Mouse (Mus musculus) erythroid progenitor cell, adult 5-6 weeks (primary cell): ENCODE data around the gene Mylk4. TPM values are rescaled to one million over a fixed set of nuclear protein-coding genes. Genes with fewer than 3 reads are reported as not detected.

Experiments used
- ATAC-seq: replicated peaks from 2 replicates; pipeline ENCODE4 v1.8.0; 2016; ENCODE audit warnings: moderate number of reproducible peaks, mild to moderate bottlenecking, moderate TSS enrichment, inconsistent platforms; ENCODE audit not compliant: poor library complexity, low FRiP score, severe bottlenecking
- total RNA-seq, 2 experiments: library from RNA; stranded (forward) in 1 of 2; stranded (reverse) in 1 of 2; fragments of 150-400 nt in 1 of 2; fragments of 186-747, 209-891 nt in 1 of 2; gene quantifications; 2 replicates each; pipeline versions ENCODE4 v1.2.3 to v1.2.4; 2015 to 2017; ENCODE audit warnings: low replicate concordance in 2 of 2

Mylk4 gene
- not detected in 2 replicates for total RNA-seq (2015; ENCODE audit: low replicate concordance)
- not detected in 2 replicates for total RNA-seq (2017; ENCODE audit: low replicate concordance)

DNA sequence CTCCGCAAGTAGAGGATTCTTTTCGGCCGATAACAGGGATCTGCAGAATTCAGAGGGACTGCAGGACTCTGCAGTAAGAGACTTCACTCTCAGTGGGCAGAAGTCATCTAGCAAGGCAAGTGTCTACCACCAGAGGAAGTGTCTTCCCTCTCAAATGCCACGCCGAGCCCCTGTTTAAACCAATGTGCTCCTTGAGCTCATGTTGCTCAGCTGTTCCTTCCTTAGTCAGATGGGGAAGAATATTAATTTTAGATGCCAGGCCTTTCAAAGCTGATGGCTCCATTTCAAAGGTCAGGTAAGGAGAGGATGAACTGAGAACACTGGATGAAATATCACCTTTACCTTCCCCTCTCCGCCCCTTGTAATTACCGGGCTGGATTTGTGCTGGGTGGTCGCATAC lies at the start of gene Mylk4:
Gene Mylk4 (minus strand): TSS at position 139 of the 400 bp plus-strand sequence.
- no peak for ATAC-seq

DNA sequence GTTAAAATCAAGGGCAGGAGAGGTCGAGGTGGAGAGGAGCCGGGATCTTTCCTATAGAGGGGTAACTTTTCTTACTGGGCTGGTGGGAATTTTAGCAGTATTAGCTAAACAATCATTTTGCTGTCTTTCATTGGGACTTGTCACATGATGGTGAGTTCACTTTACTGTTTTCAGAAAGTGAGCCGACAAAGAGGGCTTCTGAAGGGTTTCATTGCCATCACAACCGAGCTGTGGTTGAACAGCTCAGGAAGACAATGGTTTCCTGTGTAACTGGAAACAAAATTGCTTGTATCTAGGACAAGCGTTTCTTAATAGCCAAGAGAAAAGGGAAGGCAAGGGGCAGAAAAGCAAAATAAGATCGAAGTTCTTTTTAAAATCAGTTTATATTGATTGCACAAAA lies 49.5 kb upstream of the Mylk4 start:
- ATAC-seq: no peak

DNA sequence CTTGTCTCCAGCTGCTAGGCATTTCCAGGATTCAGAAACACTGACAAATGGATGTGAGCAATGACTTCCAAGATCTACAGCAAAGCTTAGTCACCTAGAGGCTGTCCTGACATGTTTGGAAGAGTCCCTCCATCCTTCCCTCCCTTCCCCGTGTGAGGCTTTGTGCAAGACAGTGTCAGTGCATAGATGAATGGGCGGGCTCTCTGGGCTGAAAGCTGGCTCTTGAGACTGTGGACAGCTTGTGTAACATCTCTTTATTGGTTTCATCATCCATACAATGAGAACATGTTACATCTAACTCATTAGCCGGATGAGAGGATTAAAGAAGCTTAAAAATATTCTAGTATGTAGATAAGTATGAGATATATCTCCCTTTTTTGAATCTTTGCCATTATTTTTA lies 49.0 kb upstream of the Mylk4 start:
- ATAC-seq: no peak

DNA sequence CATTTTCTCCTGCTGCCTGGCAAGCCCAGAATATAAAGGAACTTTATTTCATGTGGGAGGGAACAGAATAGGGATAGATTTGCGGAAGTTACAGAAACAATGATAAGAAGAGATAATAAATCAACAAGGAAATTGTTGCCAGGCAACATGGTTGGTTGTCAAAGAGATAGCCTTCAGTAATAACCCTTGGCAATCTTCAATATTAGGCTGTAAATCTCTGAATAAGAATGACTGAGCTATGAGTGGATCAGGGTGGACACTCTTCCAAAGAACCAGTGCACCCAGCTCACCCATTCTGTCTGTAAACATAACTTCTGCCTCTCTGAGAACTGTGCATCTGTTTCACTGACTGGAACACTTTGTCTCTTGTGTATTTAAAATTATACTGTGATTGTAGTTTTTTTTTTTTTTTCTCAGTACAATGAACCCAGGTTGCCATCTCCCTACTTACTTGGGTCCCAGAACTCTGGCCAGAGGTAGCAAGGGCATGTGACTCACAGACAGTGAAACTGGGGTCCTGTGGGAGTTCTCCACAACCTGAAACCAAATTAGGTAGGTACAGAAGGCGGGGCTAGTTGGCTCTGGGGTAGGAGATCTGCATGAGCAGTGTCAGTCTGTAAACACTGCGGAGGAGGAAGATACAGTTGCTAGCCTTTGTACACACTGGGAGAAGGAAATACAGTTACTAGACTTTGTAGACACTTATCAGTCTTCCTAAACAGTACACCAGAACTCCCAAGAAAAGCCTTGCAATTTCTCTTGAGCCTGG lies 47.9 kb upstream of the Mylk4 start:
- ATAC-seq: no peak

DNA sequence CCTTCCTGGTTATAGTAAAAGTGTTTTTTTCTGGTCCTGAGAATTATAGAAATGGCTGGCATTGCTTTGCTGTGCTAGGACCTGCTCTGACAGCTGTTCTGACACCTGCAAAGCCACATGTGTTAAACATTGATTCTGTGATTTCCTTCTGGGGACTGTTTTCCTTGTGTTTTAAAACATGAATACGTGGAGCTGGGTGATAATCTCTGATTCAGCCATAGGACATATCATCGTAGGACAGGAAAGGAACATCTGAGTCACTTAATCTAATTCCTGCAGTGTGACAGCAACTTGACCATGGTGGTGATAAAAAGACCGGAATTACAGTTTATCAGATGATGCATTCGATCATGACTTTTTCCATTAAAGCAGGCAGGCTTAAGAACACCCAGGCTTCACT lies 45.1 kb upstream of the Mylk4 start:
- no peak for ATAC-seq

DNA sequence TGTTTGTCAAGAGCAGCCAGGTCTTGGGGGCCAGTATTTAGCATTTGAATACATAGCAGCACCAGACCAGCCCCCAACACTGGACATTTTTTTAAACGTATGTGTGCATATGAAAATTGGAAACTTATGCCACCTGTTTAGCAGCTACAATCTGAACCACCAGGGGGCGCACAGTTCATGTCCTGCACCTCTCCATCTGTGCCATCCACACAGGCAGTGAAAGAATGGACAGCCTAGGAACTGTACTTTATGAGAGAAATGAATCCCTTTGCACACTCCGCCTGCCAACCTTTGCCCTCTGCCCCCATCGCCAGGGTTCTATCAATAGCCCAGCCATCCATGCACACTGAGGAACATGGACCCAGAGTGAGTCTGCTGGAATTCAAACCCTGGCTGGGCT lies 44.2 kb upstream of the Mylk4 start:
- peak; percentile 75; the same call in 1 of the 2 replicates for ATAC-seq

DNA sequence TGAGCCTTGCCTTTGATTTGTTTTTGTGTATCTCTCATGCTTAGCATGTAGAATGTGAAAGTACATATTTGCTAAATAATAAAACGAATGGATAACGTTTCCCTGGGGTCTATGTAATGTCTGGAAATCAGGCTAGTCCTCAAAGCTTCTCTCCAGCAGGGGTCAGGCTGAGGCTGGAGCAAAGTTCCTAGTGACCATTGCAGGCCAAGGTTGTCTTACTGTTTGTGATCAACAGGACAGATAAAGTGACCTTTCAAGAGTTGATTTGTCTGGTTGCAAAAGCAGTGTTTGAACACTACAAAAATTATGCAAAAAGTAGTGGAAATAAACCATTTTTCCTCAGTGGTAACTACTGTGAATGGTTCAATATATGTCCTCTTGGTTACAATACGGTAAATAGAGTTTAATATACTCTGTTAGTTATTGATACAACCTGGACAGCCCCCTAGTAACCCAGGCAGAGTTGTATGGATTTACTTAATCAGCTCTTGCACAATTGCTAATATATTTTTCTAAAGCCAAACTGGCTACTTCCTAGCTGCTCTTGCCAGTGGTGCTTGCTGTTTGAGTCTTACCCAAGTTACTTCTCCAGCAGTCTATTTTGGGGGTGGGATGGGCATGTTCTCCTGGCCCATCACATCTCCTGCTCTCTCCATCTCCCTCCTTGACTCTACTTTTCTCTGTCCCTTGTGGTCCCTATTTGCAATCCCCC lies 43.5 kb upstream of the Mylk4 start:
- ATAC-seq: no peak

DNA sequence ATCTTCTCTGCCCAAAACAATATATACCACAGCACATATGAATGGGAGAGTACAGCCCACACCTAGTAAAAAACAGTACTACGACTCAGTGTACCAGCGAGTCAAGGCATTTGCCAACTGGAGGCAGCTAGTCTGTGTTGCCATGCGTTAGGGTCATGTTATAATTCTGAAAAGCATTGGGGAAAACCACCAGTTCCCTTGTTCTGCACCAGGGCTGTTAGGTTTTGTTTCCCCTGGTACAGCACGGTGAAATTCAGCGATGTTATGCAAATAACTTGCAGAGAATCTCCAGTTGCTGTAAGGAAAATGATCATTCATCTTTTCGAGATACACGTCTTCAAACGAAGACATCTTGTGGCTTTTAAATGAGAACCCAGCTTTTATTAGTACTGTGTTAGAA lies 41.8 kb upstream of the Mylk4 start:
- no peak for ATAC-seq

DNA sequence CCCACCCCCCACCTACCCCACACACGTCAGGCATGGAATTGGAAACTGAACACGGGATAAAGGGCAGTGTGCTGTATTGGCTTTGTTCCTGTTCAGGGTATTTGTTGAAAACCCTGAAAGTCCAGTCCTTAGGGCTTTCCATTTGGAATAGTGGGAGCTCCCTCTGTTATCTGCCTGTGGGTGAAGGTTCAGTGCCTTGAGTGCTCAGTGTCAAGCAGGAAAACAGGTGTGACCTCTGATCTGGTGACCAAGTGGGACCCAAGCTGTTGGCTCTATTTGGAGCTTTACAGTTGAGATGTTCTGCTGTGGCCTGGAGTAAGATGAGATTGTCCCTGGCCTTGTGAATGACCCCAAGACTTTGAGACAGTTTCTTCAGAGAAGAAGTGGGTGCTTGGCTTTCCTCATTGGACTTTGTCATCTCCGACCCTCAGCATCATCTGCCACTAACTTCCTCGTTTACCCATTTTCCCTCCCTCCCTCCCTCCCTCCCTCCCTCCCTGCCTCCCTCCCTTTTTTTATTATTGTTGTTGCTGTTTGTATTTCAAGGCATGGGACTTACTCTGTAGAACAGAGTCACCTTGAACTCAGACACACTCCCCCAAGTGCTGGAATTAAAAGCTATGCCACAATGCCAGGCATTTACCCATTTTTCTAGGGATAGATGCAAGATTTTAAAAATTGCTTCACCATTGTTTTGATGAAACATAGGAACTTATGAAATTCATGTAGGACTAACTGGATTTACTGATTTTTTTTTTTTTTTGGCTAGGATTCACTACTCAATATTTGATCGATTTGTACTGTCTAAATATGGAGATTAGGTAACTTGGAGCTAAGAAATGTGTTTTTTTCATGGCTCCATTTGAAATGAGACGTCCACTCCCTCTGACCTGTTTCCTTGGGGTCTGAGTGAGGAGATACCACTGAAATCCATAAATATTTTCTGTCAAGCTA lies 40.9 kb upstream of the Mylk4 start:
- ATAC-seq: no peak

DNA sequence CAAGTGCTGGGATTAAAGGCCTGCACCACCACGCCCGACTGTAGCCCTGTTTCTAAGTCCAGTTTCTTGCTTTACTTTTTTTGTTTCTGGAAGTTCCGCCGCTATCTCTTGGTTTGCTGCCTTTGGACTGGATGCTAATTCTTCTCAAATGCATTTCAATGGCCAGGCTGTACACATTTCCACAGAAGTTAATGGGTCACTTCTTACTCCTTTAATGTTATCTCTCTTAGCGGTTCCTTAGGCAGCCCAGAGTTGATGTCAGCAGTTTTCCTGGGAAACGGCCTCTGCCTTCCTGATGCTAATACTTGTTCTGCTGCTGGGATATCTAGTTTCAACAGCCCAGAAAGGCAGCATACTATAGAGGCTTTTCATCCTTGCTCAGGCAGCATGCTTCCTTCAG lies 39.4 kb upstream of the Mylk4 start:
- ATAC-seq: no peak

DNA sequence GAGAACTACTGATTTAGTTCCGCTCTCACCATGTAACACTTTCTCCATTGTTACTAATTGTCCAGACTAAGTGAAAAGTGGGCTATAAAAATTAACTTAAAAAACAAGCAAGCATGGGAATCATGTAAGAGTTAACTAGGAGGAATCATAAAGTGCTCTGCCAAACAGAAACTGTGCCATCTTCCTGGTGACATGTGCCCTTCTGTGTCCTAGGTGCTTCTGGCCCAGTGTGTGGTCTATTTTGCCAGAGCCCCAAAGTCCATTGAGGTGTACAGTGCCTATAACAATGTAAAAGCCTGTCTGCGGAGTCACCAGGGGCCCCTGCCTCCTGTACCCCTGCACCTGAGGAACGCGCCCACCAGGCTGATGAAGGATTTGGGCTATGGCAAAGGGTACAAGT lies 37.9 kb upstream of the Mylk4 start:
- ATAC-seq: no peak

DNA sequence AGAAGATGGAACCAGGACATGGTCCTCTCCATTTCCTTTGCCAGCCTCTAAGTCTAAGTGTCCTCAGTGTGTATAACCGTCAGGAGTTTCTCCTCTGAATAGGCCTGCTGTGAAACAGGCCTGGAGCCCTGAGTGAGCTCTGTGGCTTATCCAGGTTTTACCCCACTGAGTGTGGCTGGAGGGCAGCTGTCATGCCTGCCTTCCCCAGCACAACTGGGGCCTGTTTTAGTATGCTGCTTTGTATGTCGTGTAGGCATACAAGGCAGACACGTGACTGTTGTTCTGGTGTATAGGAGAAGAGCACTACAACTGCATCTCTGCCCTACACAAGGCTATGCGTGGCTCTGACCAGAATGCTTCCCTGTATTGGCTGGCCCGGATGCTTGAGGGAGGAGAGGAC lies 36.2 kb upstream of the Mylk4 start:
- ATAC-seq: no peak

DNA sequence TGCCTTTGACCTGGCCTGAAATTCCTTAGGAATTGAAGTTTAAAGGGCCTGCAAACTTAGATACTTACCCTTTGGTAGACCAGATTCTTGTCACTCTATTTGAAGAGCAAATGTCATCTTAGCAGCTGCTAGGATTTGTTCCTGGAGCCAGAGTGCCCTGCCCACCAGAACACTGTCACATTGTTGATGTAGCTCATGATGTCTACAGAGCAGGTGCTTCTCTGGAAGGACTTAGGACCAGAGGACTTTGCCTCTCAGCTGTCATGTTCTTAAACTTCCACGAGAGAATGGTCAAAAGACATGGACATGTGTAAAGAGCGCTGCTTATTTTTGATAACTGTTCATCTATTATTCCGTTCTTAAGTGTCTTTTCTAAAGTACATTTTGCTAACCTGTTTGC lies 35.5 kb upstream of the Mylk4 start:
- ATAC-seq: no peak

DNA sequence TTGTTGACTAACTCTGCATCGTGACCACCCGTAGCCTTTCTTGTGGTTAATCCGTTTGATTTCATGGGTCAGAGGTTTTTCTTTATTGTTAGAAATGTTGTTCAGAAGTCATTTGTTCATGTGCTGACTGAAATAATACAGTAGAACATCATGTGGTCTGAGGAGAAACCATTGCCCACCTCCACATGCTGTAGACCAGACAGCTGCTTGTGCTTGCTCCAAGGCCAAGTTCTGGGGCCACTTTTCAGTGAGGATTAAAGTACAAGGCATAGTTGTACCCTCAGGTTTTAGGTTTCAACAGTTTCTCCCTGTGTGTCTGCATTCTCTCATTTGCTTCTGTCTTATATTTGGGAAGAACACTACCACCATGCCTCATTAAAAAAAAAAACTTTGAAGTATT lies 23.9 kb upstream of the Mylk4 start:
- ATAC-seq: no peak

DNA sequence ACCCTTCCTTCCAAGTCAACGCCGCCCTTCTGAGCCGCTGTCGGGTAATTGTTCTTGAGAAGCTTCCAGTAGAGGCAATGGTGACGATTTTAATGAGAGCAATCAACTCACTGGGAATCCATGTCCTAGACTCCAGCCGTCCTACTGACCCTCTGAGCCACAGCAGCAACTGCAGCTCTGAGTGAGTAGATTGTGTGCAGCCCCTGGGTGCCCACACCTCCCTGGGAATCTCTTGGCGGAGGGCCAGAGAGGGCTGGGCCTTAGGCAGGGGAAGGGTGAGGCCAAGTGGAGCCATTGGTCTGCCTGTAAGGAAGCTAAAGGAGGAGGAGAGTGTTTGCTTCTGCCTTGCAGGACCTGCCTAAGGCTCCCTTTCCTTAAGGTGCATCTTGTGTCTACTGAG lies 23.1 kb upstream of the Mylk4 start:
- ATAC-seq: no peak

DNA sequence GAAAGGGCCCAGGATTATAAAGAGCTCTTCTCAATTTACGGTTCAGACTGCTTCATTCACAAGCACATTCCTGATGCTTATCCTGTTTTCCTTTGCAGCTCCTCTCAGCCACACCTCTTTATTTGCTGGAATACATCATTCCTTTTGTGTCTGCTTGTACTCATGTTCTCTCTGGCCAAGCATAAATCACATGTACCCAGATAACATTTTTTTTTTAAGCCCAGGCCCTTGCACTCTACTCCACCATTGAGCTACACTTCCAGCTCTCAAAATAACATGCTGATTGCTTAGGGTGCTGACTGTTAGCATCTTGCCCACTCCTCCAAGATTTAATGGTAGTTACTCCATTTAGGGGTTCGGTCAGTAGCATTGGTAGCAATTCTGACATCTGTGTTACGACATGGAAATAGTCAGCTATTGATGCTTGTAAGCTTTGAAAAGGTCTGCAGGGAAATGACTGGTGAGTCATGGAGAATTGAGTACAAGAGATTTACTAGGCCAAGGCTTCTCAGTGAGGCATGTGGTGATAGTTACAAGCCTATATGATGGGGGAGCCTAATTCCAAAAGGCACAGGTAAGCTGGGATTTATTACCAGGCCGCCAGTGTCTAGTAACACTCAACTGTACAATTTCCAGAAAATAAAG lies 20.1 kb upstream of the Mylk4 start:
- no peak for ATAC-seq

DNA sequence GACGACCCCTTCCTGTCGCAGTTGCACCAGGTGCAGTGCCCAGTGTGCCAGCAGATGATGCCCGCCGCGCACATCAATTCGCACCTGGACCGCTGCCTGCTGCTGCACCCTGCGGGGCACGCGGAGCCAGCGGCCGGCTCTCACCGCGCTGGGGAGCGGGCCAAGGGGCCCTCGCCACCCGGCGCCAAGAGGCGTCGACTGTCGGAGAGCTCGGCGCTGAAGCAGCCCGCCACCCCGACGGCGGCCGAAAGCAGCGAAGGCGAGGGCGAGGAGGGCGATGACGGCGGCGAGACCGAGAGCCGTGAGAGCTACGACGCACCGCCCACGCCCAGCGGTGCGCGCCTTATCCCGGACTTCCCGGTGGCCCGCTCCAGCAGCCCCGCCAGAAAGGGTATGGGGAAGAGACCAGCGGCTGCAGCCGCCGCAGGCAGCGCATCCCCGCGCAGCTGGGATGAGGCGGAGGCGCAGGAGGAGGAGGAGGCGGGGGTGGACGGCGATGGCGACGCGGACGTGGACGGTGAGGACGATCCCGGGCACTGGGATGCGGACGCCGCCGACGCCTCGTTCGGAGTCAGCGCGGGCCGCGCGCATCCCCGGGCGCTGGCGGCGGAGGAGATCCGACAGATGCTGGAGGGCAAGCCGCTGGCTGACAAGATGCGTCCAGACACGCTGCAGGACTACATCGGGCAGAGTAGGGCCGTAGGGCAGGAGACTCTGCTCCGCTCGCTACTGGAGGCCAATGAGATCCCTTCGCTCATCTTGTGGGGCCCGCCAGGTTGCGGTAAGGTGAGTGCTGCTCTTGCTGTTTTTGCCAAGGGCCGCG lies 18.7 kb upstream of the Mylk4 start, which contains the start of gene D930007J09Rik:
Gene D930007J09Rik (minus strand): TSS at position 591 of the 823 bp plus-strand sequence.
- peak; percentile 57 for ATAC-seq

DNA sequence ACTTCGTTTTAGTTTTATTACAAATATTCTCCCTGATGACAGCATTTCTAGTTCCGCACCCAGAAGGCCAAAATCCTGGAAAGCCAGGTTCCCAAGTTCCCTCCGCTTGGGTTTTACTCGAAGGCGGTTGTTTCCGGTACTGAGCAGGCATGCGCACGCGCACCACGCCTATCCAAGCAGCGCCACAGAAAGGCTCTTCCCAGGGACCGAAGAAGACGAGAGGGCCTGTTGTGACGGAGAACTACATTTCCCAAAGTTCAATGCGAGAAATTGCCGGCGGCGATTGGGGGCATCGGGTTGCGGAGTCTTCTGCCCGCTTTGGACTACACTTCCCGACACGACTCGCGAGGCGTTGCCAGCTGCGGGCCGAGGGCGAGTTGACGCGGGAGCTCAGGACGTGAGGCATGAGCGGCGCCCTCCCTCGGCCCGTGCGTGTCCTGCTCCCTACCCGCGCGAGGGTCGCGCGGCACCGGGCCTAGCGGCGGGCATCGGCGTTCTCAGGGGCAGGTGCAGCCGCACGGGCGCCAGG lies 18.0 kb upstream of the Mylk4 start, which contains the start of gene Wrnip1:
Gene Wrnip1 (plus strand): TSS at position 346 of the 529 bp plus-strand sequence.
- ATAC-seq: peak; percentile 97
